Mouse (Mus musculus) stomach, embryonic 14.5 days (tissue): ENCODE data around the gene Abi3bp. TPM values are rescaled to one million over a fixed set of nuclear protein-coding genes. Genes with fewer than 3 reads are reported as not detected.
A peak's percentile ranks its signal among the peaks of the same experiment; 100 is the strongest.

Experiments used
- ATAC-seq: fragments of 200-750 bp; cut with Nextera tagmentation; 2 replicates; pipeline ENCODE4 v1.8.0; 2017; ENCODE audit warnings: low read depth, moderate TSS enrichment; ENCODE audit not compliant: insufficient number of reproducible peaks, insufficient read depth, low FRiP score
- H3K27ac ChIP-seq: fragments of 300-500 bp; sonication (generic); 2 replicates; pipeline ENCODE4 v1.5.1; 2014; ENCODE audit warnings: mild to moderate bottlenecking, low read length, moderate library complexity, mixed read lengths
- H3K27me3 ChIP-seq: fragments of 300-500 bp; sonication (generic); 2 replicates; pipeline ENCODE4 v1.6.1; 2014; ENCODE audit warnings: low read length, control low read depth, mixed read lengths; ENCODE audit not compliant: control insufficient read depth, insufficient read depth
- H3K36me3 ChIP-seq: fragments of 300-500 bp; sonication (generic); 2 replicates; pipeline ENCODE4 v1.6.1; 2014; ENCODE audit warnings: mild to moderate bottlenecking, control low read depth, low read length, moderate library complexity, mixed read lengths; ENCODE audit not compliant: control insufficient read depth, insufficient read depth
- H3K4me1 ChIP-seq: fragments of 300-500 bp; sonication (generic); 2 replicates; pipeline ENCODE4 v1.6.1; 2014; ENCODE audit warnings: low read length, control low read depth, mixed read lengths; ENCODE audit not compliant: control insufficient read depth, insufficient read depth
- H3K4me2 ChIP-seq: fragments of 300-500 bp; sonication (generic); replicated peaks from 2 replicates; pipeline ENCODE4 v1.6.1; 2014; ENCODE audit warnings: low read depth, low read length, control low read depth
- H3K4me3 ChIP-seq: fragments of 300-500 bp; sonication (generic); 2 replicates; pipeline ENCODE4 v1.5.1; 2014; ENCODE audit warnings: low read depth, low read length, control low read depth
- H3K9ac ChIP-seq: fragments of 300-500 bp; sonication (generic); replicated peaks from 2 replicates; pipeline ENCODE4 v1.6.1; 2014; ENCODE audit warnings: low read depth, mild to moderate bottlenecking, control low read depth, low read length, moderate library complexity, mixed read lengths
- H3K9me3 ChIP-seq: fragments of 300-500 bp; sonication (generic); 2 replicates; pipeline ENCODE4 v1.6.1; 2016; ENCODE audit warnings: low read depth, low read length, control low read depth; ENCODE audit not compliant: control insufficient read depth
- WGBS: fragments of 180-500 bp; shearing (Covaris S2); extraction: QIAGEN DNeasy Blood & Tissue Kit; methylation state at CpG from one replicate; pipeline ENCODE4 v1.1.7; 2014; 5-methylcytosine and 5-hydroxymethylcytosine counted together
- polyA plus RNA-seq: library from polyadenylated mRNA; unstranded; fragments of >200 nt; fragmentation: Nextera tagmentation; extraction: Ambion mirVana; gene quantifications from 2 replicates; pipeline ENCODE4 v1.2.1, GENCODE M21; 2014

The Abi3bp gene
- polyA plus RNA-seq, 1 experiment from 2014 or later, result 45.4 TPM

- peaks cover 19% of the 10 kb centered on the region for H3K4me1 ChIP-seq
- no peaks in the 10 kb centered on the region for H3K27me3 ChIP-seq
- peaks cover 5% of the 10 kb centered on the region for H3K36me3 ChIP-seq
- no peaks in the 10 kb centered on the region for H3K9me3 ChIP-seq
- WGBS, result 57% methylated on average over 3 of the region's 3 CpGs
- no peak for ATAC-seq
- H3K4me2 ChIP-seq, result peak overlapping the region; percentile 44
- H3K9ac ChIP-seq, result no peak overlapping the region
- H3K27ac ChIP-seq, result no peak overlapping the region
- peak overlapping the region; percentile 72 for H3K4me3 ChIP-seq
These were observed 237.9 kb downstream of the Abi3bp start for GRCm38 (mm10) chr16:56715608-56716007.

- under 1% methylated on average over 36 of the region's 38 CpGs for WGBS
These were observed 239.0 kb downstream of the Abi3bp start for GRCm38 (mm10) chr16:56716557-56717179.

GRCm38 (mm10) chr16:56717224-56718200, 239.8 kb downstream of the Abi3bp start, which contains the start of gene Tfg:
Tfg (minus strand) TSS chr16:56717450.
- Histone ChIP-seq H3K27ac (peak within 1 kb of the TSS; percentile 98), H3K4me3 (peak within 1 kb of the TSS; percentile 72), H3K9ac (peak within 1 kb of the TSS; percentile 89), H3K36me3 (no peaks in the 10 kb centered on the region), H3K4me2 (peak within 1 kb of the TSS; percentile 54), H3K4me1 (peaks cover 19% of the 10 kb centered on the region), H3K27me3 (no peaks in the 10 kb centered on the region), H3K9me3 (no peaks in the 10 kb centered on the region)
- WGBS, result under 1% methylated on average over 60 of the region's 62 CpGs
- ATAC-seq, result peak; percentile 95

More at GRCm38 (mm10) chr16:56716557-56717179, 239.0 kb downstream of the Abi3bp start:
- Histone ChIP-seq H3K27ac (peak overlapping the region; percentile 98), H3K36me3 (peaks cover 4% of the 10 kb centered on the region), H3K27me3 (no peaks in the 10 kb centered on the region), H3K4me1 (peaks cover 19% of the 10 kb centered on the region), H3K4me2 (peak overlapping the region; percentile 44), H3K9me3 (no peaks in the 10 kb centered on the region), H3K4me3 (peak overlapping the region; percentile 72), H3K9ac (peak overlapping the region; percentile 89)
- ATAC-seq, result peak; percentile 74

- no peak overlapping the region for H3K4me3 ChIP-seq
- no peaks in the 10 kb centered on the region for H3K9me3 ChIP-seq
- no peak overlapping the region for H3K9ac ChIP-seq
- H3K4me2 ChIP-seq, result no peak overlapping the region
- no peak for ATAC-seq
- H3K27me3 ChIP-seq, result no peaks in the 10 kb centered on the region
- no peak overlapping the region for H3K27ac ChIP-seq
- H3K36me3 ChIP-seq, result no peaks in the 10 kb centered on the region
- peaks cover 19% of the 10 kb centered on the region for H3K4me1 ChIP-seq
These were observed 241.4 kb downstream of the Abi3bp start for GRCm38 (mm10) chr16:56719031-56719430.

GRCm38 (mm10) chr16:56722357-56722756, 244.7 kb downstream of the Abi3bp start:
- Histone ChIP-seq H3K4me1 (0 out of 2 replicates have a peak, but pooled peaks cover 4% of the 10 kb centered on the region), H3K9me3 (no peaks in the 10 kb centered on the region), H3K36me3 (no peaks in the 10 kb centered on the region), H3K27me3 (no peaks in the 10 kb centered on the region), H3K9ac (no peak overlapping the region), H3K4me3 (no peak overlapping the region), H3K27ac (no peak overlapping the region), H3K4me2 (no peak overlapping the region)
- ATAC-seq, result no peak
- WGBS, result 45% methylated on average over 4 of the region's 4 CpGs

GRCm38 (mm10) chr16:56724927-56725326, 247.2 kb downstream of the Abi3bp start:
- WGBS, result 30% methylated on average over 10 of the region's 10 CpGs
- H3K27me3 ChIP-seq, result no peaks in the 10 kb centered on the region
- H3K27ac ChIP-seq, result peak overlapping the region; percentile 44; the same call in 1 of the 2 replicates
- ATAC-seq, result peak; percentile 81; the same call in 1 of the 2 replicates
- H3K4me3 ChIP-seq, result no peak overlapping the region
- H3K9ac ChIP-seq, result no peak overlapping the region
- peak overlapping the region; percentile 22; the same call in 1 of the 2 replicates for H3K4me2 ChIP-seq
- H3K9me3 ChIP-seq, result no peaks in the 10 kb centered on the region
- H3K4me1 ChIP-seq, result no peaks in the 10 kb centered on the region
- H3K36me3 ChIP-seq, result no peaks in the 10 kb centered on the region

GRCm38 (mm10) chr16:56729060-56729459, 251.4 kb downstream of the Abi3bp start:
- Histone ChIP-seq H3K9me3 (no peaks in the 10 kb centered on the region), H3K27me3 (no peaks in the 10 kb centered on the region), H3K4me1 (no peaks in the 10 kb centered on the region), H3K9ac (no peak overlapping the region), H3K36me3 (no peaks in the 10 kb centered on the region), H3K27ac (no peak overlapping the region), H3K4me3 (no peak overlapping the region), H3K4me2 (no peak overlapping the region)
- 27% methylated on average over 1 of the region's 1 CpGs for WGBS
- no peak for ATAC-seq
